Mouse (Mus musculus): ENCODE measurements at regions not wholly inside any gene's neighbourhood (a gene's known extent, or its start where the extent isn't known, plus 50 kb on each side); places are given as distances from the start of the nearest gene placed in this dataset.
"Not testable (repeated sequence)": the region's sequence is repeated elsewhere in the genome, so short reads cannot be mapped to it uniquely, and the experiment has no call there.

DNA sequence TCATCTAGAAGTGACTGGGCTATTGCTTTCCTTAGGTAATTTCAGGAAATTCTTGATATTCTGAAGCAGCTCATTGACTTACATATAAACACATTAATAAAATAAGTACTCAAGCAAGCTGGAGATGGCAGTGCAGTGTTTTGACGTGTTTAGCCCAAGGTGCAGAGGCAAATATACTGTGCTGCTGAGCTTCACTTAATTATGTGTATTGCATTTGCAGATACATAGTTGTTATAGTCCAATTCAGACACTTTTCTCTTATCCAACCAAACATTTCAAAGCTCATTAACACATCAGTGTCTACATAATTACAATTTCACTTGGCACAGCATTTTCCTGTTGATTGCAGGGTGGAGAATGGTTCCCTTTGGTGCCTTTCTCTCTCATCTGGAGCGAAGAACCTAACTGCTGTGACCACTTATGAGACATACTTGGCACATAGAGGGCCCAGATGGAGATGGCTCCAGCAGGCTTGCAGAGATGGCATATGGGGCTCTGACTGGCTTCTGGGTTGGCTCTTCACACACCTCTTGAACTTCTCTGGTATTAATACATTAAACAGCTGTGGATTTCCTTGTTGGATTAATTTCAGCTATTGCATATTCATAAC, 803.9 kb upstream of the Gm10800 start:
- ATAC-seq (ENCODE audit: insufficient read depth, low FRiP score, low read depth) = no peak
- H3K4me2 ChIP-seq = no peak overlapping the region
- H3K4me3 ChIP-seq (replicated peaks) = no peak overlapping the region
- WGBS = 70% methylated on average over 2 of the region's 2 CpGs
- H3K27ac ChIP-seq = no peak overlapping the region
- H3K27me3 ChIP-seq (replicated peaks) = no peaks in the 10 kb centered on the region
- H3K36me3 ChIP-seq = no peaks in the 10 kb centered on the region
- H3K9ac ChIP-seq = no peak overlapping the region
- no peaks in the 10 kb centered on the region for H3K4me1 ChIP-seq
- no peaks in the 10 kb centered on the region for H3K9me3 ChIP-seq

DNA sequence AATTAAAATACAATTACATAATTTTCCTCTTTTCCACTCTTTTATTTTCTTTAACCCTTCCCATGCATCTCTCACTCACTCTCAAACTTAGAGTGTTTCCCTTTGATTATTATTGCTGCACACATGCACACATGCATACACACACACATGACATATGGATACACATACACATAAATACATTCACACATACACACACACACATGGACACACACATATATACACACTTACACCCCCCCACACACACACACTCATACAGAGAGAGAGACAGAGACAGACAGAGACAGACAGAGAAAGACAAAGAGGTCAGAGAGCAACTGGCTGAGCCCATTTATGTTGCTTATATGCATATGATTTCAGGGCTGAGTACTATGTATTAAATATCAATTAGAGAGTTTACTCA, 764.2 kb upstream of the Gm10800 start:
- Histone ChIP-seq H3K27ac (no peak overlapping the region), H3K9me3 (no peaks in the 10 kb centered on the region), H3K4me3 (replicated peaks) (no peak overlapping the region), H3K9ac (no peak overlapping the region), H3K27me3 (replicated peaks) (no peaks in the 10 kb centered on the region), H3K4me2 (no peak overlapping the region), H3K36me3 (no peaks in the 10 kb centered on the region), H3K4me1 (no peaks in the 10 kb centered on the region)
- no peak for ATAC-seq (ENCODE audit: insufficient read depth, low FRiP score, low read depth)

GRCm38 (mm10) chr2:99430511-99430910, 763.4 kb upstream of the Gm10800 start:
- Histone ChIP-seq H3K9ac (no peak overlapping the region), H3K9me3 (no peaks in the 10 kb centered on the region), H3K4me2 (no peak overlapping the region), H3K4me1 (no peaks in the 10 kb centered on the region), H3K4me3 (replicated peaks) (no peak overlapping the region), H3K36me3 (no peaks in the 10 kb centered on the region), H3K27me3 (replicated peaks) (no peaks in the 10 kb centered on the region), H3K27ac (no peak overlapping the region)
- WGBS = 36% methylated on average over 2 of the region's 2 CpGs
- ATAC-seq (ENCODE audit: insufficient read depth, low FRiP score, low read depth) = peak; percentile 35; the same call in 1 of the 2 replicates

DNA sequence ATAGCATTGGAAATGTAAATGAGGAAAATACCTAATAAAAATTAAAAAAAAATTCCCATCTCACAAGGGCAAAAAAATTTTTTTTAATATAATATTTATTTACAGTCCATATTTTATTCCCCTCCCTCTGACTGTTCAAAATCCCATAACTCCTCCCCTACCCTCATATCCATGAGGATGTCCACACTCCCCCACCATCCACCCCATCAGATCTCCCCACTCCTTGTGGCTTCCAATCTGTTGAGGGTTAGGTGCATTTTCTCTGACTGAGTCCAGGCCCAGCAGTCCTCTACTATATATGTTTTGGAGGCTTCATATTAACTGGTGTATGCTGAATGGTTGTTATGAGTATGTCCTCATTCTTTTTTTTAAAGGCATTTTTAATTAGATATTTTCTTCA, 754.5 kb upstream of the Gm10800 start:
- ATAC-seq (ENCODE audit: insufficient read depth, low FRiP score, low read depth) = no peak
- Histone ChIP-seq H3K9ac (no peak overlapping the region), H3K27me3 (replicated peaks) (no peaks in the 10 kb centered on the region), H3K4me3 (replicated peaks) (no peak overlapping the region), H3K27ac (no peak overlapping the region), H3K4me2 (no peak overlapping the region), H3K9me3 (no peaks in the 10 kb centered on the region), H3K4me1 (no peaks in the 10 kb centered on the region), H3K36me3 (no peaks in the 10 kb centered on the region)

GRCm38 (mm10) chr2:99409483-99409882, 742.4 kb upstream of the Gm10800 start:
- Histone ChIP-seq H3K9me3 (no peaks in the 10 kb centered on the region), H3K27me3 (replicated peaks) (no peaks in the 10 kb centered on the region), H3K36me3 (no peaks in the 10 kb centered on the region), H3K9ac (no peak overlapping the region), H3K27ac (no peak overlapping the region), H3K4me1 (no peaks in the 10 kb centered on the region), H3K4me3 (replicated peaks) (no peak overlapping the region), H3K4me2 (no peak overlapping the region)
- no peak for ATAC-seq (ENCODE audit: insufficient read depth, low FRiP score, low read depth)
- WGBS = 34% methylated on average over 1 of the region's 1 CpGs

DNA sequence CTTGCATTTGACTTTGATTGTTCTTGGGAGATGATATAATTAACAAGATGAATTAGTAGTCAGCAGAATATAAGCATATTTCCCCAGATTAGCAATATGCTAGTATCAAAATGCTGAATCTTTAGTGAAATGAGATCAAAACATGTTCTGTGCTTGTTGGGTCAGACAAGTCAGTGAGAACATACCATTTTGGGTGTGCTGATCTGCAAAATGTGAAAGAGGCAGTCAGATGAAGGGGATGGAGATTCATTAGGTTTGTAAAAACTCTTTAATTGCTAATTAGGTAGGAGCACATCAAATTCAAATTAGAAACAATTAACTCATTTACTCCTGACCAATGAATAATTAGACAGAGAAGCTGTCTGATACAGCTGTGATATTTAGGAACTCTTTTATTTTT, 712.6 kb upstream of the Gm10800 start:
- Histone ChIP-seq H3K9ac (no peak overlapping the region), H3K4me3 (replicated peaks) (no peak overlapping the region), H3K9me3 (no peaks in the 10 kb centered on the region), H3K4me2 (no peak overlapping the region), H3K36me3 (no peaks in the 10 kb centered on the region), H3K4me1 (no peaks in the 10 kb centered on the region), H3K27me3 (replicated peaks) (no peaks in the 10 kb centered on the region), H3K27ac (no peak overlapping the region)
- no peak for ATAC-seq (ENCODE audit: insufficient read depth, low FRiP score, low read depth)

GRCm38 (mm10) chr2:99363651-99364050, 696.5 kb upstream of the Gm10800 start:
- H3K27ac ChIP-seq; H3K36me3 ChIP-seq; ATAC-seq (ENCODE audit: insufficient read depth, low FRiP score, low read depth); H3K4me2 ChIP-seq; H3K4me1 ChIP-seq; H3K9me3 ChIP-seq; H3K4me3 ChIP-seq (replicated peaks); H3K27me3 ChIP-seq (replicated peaks); H3K9ac ChIP-seq: not testable (repeated sequence)
- 81% methylated on average over 3 of the region's 3 CpGs for WGBS

GRCm38 (mm10) chr2:99329166-99329565, 662.1 kb upstream of the Gm10800 start:
- H3K9ac ChIP-seq = no peak overlapping the region
- no peaks in the 10 kb centered on the region for H3K4me1 ChIP-seq
- H3K27ac ChIP-seq = no peak overlapping the region
- H3K27me3 ChIP-seq (replicated peaks) = no peaks in the 10 kb centered on the region
- H3K36me3 ChIP-seq = no peaks in the 10 kb centered on the region
- WGBS = 80% methylated on average over 3 of the region's 3 CpGs
- ATAC-seq (ENCODE audit: insufficient read depth, low FRiP score, low read depth) = no peak
- no peak overlapping the region for H3K4me2 ChIP-seq
- no peaks in the 10 kb centered on the region for H3K9me3 ChIP-seq
- no peak overlapping the region for H3K4me3 ChIP-seq (replicated peaks)

Measured in stomach, embryonic 15.5 days (tissue).